Mouse (Mus musculus) MEL (cell line): ENCODE data around the gene Gpd1l.

Experiments used
- MEF2A ChIP-seq: IDR thresholded peaks from 2 replicates; pipeline ENCODE4 v1.6.1; 2014; ENCODE audit warnings: low read depth, mild to moderate bottlenecking, inconsistent platforms, low read length, improper control_type of control experiment; ENCODE audit not compliant: poor library complexity, insufficient replicate concordance, severe bottlenecking; ENCODE audit errors: extremely low read depth
- ZC3H11A ChIP-seq: IDR thresholded peaks from 2 replicates; pipeline ENCODE4 v1.6.1; 2012; ENCODE audit warnings: low read depth, mild to moderate bottlenecking, inconsistent platforms, low read length, improper control_type of control experiment
- ZNF384 ChIP-seq: IDR thresholded peaks from 2 replicates; pipeline ENCODE4 v1.6.1; 2012; ENCODE audit warnings: low read depth, mild to moderate bottlenecking, inconsistent platforms, low read length, improper control_type of control experiment

DNA sequence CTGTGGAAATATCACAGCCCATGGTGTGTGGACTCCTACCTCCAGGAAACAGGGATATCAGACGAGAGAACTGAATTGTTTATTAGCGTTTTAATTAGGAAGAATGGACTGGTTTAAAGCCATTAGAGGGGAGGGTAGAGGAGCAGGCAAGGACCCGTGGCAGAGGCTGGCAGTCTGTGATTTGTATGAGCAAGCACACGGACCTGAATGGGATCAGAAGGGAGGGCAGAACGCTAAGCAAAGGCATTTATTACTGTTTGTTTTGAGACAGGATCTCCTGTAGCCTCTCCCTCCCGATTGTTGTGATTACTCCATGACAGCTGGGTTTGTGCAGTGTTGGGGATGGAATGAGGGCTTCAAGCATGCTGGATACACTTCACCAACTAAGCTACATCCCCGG lies 43.4 kb downstream of the Gpd1l start:
- TF ChIP-seq MEF2A, result no peak
- no peak for TF ChIP-seq ZNF384
- TF ChIP-seq ZC3H11A, result no peak
